Mouse (Mus musculus): ENCODE data around the gene Bcar3.

DNA sequence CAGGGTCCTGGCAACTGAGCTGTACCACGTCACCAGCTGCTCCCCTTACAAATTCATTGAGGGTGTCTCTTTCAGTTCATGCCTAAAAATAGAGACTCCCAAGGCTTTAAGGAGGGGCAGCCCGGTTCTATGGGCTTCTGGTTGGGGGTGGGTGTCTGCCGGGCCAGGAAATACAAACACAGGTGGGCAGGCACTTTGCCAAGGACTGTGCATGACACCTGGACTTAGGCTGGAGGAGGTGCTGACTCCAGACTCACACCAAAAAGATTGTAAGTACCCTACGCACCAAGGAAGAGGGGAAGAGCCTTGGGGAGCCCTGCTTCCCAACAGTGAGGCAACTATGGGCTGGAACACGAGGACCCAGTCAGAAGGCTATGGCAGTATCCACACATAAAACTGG, 44.1 kb downstream of the Bcar3 start:
- TF ChIP-seq CTCF (IDR thresholded peaks at IDR 0.05; ENCODE audit: insufficient read depth, low read length): no peak
- no peak for TF ChIP-seq POLR2A (IDR thresholded peaks at IDR 0.05; ENCODE audit: borderline replicate concordance, extremely low read depth, low read depth, low read length)

Measured in lung, adult 2 months (tissue).